ENCODE assay signal across 25 mouse cellular contexts in genomic region chr17:42837193-42837592, GRCm38 (mm10).
"Had no signal": no experiment of that assay in that cellular context is flagged by ENCODE, and none has a peak within 500 bp of the region (broad histone marks: within the 10 kb centered on the region; RNA-seq: fewer than 3 reads in every experiment).

No protein-coding gene starts in this region.

- DNase-seq: gastrocnemius, adult 2 months; gastrocnemius, postnatal 10 days; gastrocnemius, postnatal 25 days; heart, adult 18-20 months; heart, postnatal 10 days; heart, postnatal 4 days; kidney, adult 18-20 months; kidney, adult 8-10 months; kidney, postnatal 10 days; kidney, postnatal 25 days; kidney, postnatal 4 days; liver had no signal

- H3K27ac ChIP-seq: gastrocnemius, adult 2 months; heart, embryonic 10.5 days; hindbrain, embryonic 10.5 days; hindbrain, embryonic 12.5 days; hindbrain, embryonic 14.5 days; intestine, embryonic 15.5 days; layer of hippocampus, adult 2 months; left cerebral cortex, adult 2 months; limb, embryonic 10.5 days; limb, embryonic 12.5 days had no signal

- H3K4me3 ChIP-seq: gastrocnemius, adult 2 months; heart, embryonic 10.5 days; heart, embryonic 12.5 days; hindbrain, embryonic 10.5 days; hindbrain, embryonic 12.5 days; intestine, embryonic 15.5 days; layer of hippocampus, adult 2 months; left cerebral cortex, adult 2 months; limb, embryonic 10.5 days; limb, embryonic 12.5 days had no signal

- H3K4me1 ChIP-seq: heart, embryonic 10.5 days; hindbrain, embryonic 10.5 days; hindbrain, embryonic 12.5 days; intestine, embryonic 15.5 days; limb, embryonic 10.5 days; limb, embryonic 12.5 days had no signal

- ATAC-seq: hindbrain, embryonic 16.5 days; inflammation-experienced regulatory T-cells, adult 6 months; intestine, embryonic 15.5 days; intestine, postnatal 0 days had no signal
